Mouse (Mus musculus) heart, embryonic 11.5 days (tissue): ENCODE measurements around the gene Wdr47. TPM values are rescaled to one million over a fixed set of nuclear protein-coding genes. Genes with fewer than 3 reads are reported as not detected.

Experiments
- ATAC-seq: fragments of 200-750 bp; cut with Nextera tagmentation; replicated peaks from 2 replicates; pipeline ENCODE4 v1.8.0; 2017; ENCODE audit warnings: moderate library complexity; ENCODE audit not compliant: insufficient number of reproducible peaks, low FRiP score, low TSS enrichment
- H3K27ac ChIP-seq: fragments of 300-500 bp; sonication (generic); 2 replicates; pipeline ENCODE4 v1.5.1; 2014; ENCODE audit warnings: mild to moderate bottlenecking, low read depth, low read length
- H3K27me3 ChIP-seq: fragments of 300-500 bp; sonication (generic); 2 replicates; pipeline ENCODE4 v1.6.1; 2014; ENCODE audit warnings: mild to moderate bottlenecking, low read length, mixed read lengths; ENCODE audit not compliant: control insufficient read depth, insufficient read depth
- H3K36me3 ChIP-seq: fragments of 300-500 bp; sonication (generic); 2 replicates; pipeline ENCODE4 v1.6.1; 2014; ENCODE audit warnings: mild to moderate bottlenecking, low read length, moderate library complexity, mixed read lengths; ENCODE audit not compliant: control insufficient read depth, insufficient read depth
- H3K4me1 ChIP-seq: fragments of 300-500 bp; sonication (generic); 2 replicates; pipeline ENCODE4 v1.6.1; 2014; ENCODE audit warnings: low read length; ENCODE audit not compliant: control insufficient read depth, insufficient read depth
- H3K4me2 ChIP-seq: fragments of 300-500 bp; sonication (generic); 2 replicates; pipeline ENCODE4 v1.6.1; 2014; ENCODE audit warnings: mild to moderate bottlenecking, moderate library complexity
- H3K4me3 ChIP-seq: fragments of 300-500 bp; sonication (generic); 2 replicates; pipeline ENCODE4 v1.5.1; 2014; ENCODE audit warnings: low read depth, low read length
- H3K9ac ChIP-seq: fragments of 300-500 bp; sonication (generic); 2 replicates; pipeline ENCODE4 v1.6.1; 2014; ENCODE audit warnings: mild to moderate bottlenecking, low read depth, low read length, moderate library complexity
- H3K9me3 ChIP-seq: fragments of 300-500 bp; sonication (generic); replicated peaks from 2 replicates; pipeline ENCODE4 v1.6.1; 2016; ENCODE audit warnings: low read length; ENCODE audit not compliant: control insufficient read depth
- WGBS: fragments of 180-500 bp; shearing (Covaris S2); extraction: QIAGEN DNeasy Blood & Tissue Kit; methylation state at CpG from one replicate; pipeline ENCODE4 v1.1.7; 2014; ENCODE audit not compliant: insufficient replicate concordance; 5-methylcytosine and 5-hydroxymethylcytosine counted together
- polyA plus RNA-seq: library from polyadenylated mRNA; unstranded; fragments of >200 nt; fragmentation: Nextera tagmentation; extraction: Ambion mirVana; gene quantifications from 2 replicates; pipeline ENCODE4 v1.2.1, GENCODE M21; 2014

The Wdr47 gene
- 7.5 and 8.9 TPM in 2 replicates for polyA plus RNA-seq

DNA sequence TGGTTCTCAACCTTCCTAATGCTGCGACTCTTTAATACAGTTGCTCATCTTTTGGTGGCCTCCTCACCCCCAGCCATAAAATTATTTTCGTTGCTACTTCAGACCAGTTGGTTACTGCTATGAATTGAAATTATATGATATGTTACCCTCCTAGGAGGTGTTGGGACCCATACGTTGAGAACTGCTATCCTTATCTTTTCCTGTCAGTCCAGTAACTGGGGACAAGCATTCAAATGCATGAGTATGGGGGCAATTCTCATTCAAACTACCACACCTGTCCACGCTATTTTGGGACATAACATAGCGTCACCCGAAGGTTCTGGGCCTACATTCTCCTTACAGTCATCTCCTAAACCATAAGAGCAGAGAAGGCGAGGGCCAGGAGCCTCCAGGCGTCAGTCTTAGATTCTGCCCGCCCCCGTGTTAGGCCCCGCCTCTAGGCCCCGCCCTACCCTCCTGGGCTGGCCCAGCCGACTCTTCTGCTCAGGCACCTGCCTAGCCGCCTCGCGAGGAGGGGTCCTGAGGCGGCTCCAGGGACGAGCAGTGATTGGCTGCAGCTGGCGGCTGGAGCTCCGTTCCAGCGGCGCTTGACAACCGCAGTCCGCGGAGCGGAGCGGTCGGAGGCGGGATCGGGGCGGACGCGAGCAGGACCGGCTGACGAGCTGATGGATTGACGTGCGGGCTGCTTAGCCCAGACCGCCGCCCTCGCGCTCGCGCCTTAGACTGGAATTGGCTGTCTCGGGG, at the start of gene Wdr47:
Gene Wdr47 (plus strand): TSS at position 494 of the 744 bp plus-strand sequence.
- Histone ChIP-seq H3K27me3 (no peaks in the 10 kb centered on the region), H3K9ac (peak within 1 kb of the TSS; percentile 81), H3K4me2 (peak within 1 kb of the TSS; percentile 96), H3K4me1 (no peaks in the 10 kb centered on the region), H3K36me3 (no peaks in the 10 kb centered on the region), H3K27ac (peak within 1 kb of the TSS; percentile 62), H3K4me3 (peak within 1 kb of the TSS; percentile 96), H3K9me3 (no peaks in the 10 kb centered on the region)
- 3% methylated on average over 43 of the region's 44 CpGs for WGBS
- peak; percentile 100 for ATAC-seq

DNA sequence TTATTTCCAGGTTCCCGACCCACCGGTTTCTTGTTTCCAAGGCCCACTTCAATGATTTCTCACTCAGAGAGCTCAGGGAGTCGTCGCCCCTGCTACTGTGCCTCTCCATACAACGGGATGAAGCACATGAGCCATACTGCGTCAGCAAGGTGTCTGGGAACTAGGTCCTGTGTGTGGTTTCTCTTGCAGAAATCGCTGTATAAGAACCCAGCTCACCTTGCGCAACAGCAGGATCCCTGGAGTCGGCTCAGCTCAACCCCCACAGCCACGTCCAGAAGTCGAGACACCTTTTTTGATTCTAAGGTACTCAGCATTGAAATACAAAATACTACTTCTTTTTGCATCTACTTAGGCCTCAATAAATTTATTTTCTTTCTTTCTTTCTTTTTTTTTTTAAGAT, 48.8 kb upstream of the Wdr47 start:
- H3K4me3 ChIP-seq = no peak overlapping the region
- H3K27me3 ChIP-seq = no peaks in the 10 kb centered on the region
- H3K27ac ChIP-seq = no peak overlapping the region
- WGBS = 75% methylated on average over 11 of the region's 11 CpGs
- ATAC-seq = no peak
- H3K9me3 ChIP-seq = no peaks in the 10 kb centered on the region
- no peak overlapping the region for H3K4me2 ChIP-seq
- no peak overlapping the region for H3K9ac ChIP-seq
- H3K36me3 ChIP-seq = no peaks in the 10 kb centered on the region
- H3K4me1 ChIP-seq = no peaks in the 10 kb centered on the region

DNA sequence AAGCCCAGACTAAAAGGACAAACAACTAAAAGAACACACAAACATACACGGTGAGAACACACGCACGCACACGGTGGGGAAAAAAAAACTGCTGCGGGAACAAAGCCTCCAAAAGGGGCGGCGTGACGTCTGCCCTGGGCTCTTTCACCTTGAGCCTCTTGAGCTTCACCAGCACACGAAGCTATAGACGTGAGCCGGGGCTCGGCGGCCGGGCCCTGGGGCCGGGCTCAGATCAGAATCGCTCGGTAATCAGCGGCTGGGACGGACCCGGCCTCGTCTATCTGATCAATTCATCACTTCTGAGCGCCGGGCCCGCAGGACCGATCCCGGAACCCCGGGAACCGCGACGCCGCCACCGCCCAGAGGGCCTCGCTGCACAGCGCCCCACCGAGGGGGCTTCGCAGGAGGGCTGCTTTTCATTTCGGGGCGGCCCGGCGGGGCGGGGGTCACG, 36.9 kb upstream of the Wdr47 start:
- ATAC-seq = peak; percentile 43; the same call in 1 of the 2 replicates
- Histone ChIP-seq H3K4me1 (no peaks in the 10 kb centered on the region), H3K9ac (peak overlapping the region; percentile 96), H3K9me3 (no peaks in the 10 kb centered on the region), H3K4me3 (peak overlapping the region; percentile 90), H3K27ac (peak overlapping the region; percentile 84), H3K4me2 (peak overlapping the region; percentile 84), H3K27me3 (no peaks in the 10 kb centered on the region), H3K36me3 (peaks cover 12% of the 10 kb centered on the region; the same call in 1 of the 2 replicates)
- WGBS = under 1% methylated on average over 42 of the region's 42 CpGs

DNA sequence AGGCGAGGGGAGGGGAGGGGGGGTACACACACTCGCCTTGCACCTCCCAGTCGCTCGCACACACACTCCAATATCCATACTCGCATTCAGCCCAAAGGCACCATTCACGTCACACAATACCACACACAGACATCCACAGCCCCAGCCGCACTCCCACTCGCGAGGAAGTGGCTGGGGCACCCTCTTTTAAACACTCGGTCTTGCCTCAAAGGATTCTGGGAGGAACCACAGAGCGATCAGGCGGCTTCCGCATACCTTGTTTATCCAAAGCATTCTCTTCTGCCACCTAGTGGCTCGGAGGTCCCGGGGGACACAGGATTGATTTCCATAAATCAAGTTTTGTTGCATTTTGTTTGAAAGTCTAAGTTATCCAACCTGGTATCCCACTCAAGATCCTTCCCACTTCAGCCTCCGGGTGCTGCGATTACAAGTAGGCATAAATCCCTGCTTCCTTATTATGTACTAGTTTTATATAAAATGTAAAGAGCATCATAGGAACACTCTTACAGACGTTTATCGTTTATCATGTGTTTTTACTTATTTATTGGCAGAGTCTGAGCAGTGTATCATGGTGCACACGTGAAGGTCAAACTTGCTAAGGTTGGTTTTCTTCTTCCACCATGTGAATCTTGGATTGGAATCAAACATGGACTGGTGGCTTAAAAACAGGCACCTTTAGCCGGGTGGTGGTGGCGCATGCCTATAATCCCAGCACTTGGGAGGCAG, 36.3 kb upstream of the Wdr47 start:
- Histone ChIP-seq H3K27ac (peak overlapping the region; percentile 84), H3K9ac (peak overlapping the region; percentile 96), H3K27me3 (no peaks in the 10 kb centered on the region), H3K4me1 (no peaks in the 10 kb centered on the region), H3K9me3 (no peaks in the 10 kb centered on the region), H3K4me3 (peak overlapping the region; percentile 90), H3K4me2 (peak overlapping the region; percentile 84), H3K36me3 (peaks cover 12% of the 10 kb centered on the region; the same call in 1 of the 2 replicates)
- ATAC-seq = peak; percentile 92
- WGBS = 17% methylated on average over 22 of the region's 22 CpGs

DNA sequence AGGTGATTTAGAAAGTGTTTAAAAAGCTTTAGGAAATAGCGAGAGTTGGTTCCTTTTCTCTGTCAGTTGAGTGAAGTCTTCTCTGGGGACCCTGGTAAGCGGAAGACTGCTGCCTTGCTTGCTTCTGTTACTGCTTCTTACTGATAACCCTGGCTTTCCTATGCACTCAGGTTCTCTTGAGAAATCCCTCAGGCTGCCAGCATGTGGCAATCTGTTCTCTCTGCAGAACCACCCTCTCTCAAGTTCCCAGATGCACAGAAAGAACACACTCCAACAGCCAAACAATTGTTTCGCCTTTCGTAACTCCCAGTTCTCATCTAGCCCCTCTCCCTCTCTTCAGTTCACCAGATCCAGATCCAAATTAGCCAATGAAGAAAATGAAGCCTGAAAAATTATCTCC, 33.2 kb upstream of the Wdr47 start:
- Histone ChIP-seq H3K9ac (no peak overlapping the region), H3K36me3 (peaks cover 12% of the 10 kb centered on the region; the same call in 1 of the 2 replicates), H3K4me1 (peaks cover 7% of the 10 kb centered on the region), H3K27ac (no peak overlapping the region), H3K4me3 (no peak overlapping the region), H3K27me3 (no peaks in the 10 kb centered on the region), H3K4me2 (no peak overlapping the region), H3K9me3 (no peaks in the 10 kb centered on the region)
- ATAC-seq = no peak
- WGBS = 92% methylated on average over 4 of the region's 4 CpGs

DNA sequence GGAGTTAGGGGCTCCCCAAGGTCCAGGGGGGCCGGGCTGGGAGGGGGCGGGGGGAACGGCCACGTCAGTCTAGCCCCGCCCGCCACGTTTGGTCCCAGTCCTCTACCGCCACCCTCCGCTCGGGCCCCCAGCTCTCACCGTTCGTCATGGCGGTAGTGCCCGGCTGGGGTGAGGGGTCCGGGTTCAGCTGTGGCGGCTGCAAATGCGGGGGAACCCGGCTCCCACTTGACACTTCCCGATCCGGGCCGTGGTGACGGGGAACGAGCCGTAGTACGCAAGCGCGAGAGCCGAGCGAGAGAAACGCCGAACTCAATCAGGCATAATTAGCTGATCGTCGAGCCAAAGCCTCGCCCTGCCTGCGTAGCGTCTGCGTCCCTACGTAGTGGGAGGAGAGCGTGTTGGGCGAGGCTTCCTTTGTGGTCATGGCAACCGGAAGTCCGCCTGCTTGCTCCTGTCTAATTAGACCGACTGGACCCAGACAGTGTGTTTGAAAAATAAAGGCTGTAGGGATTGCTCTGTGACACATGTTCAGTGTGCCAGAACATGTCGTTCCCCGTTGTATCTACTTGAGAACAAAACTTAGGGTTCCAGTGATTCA, 28.8 kb upstream of the Wdr47 start, which contains the start of gene Tmem167b:
Gene Tmem167b (minus strand): TSS at position 334 of the 598 bp plus-strand sequence.
- peak; percentile 92 for ATAC-seq
- Histone ChIP-seq H3K27ac (peak within 1 kb of the TSS; percentile 84), H3K9me3 (no peaks in the 10 kb centered on the region), H3K4me2 (peak within 1 kb of the TSS; percentile 89), H3K4me1 (peaks cover 7% of the 10 kb centered on the region), H3K9ac (peak within 1 kb of the TSS; percentile 87), H3K4me3 (peak within 1 kb of the TSS; percentile 91), H3K36me3 (peaks cover 12% of the 10 kb centered on the region; the same call in 1 of the 2 replicates), H3K27me3 (no peaks in the 10 kb centered on the region)
- under 1% methylated on average over 45 of the region's 45 CpGs for WGBS

DNA sequence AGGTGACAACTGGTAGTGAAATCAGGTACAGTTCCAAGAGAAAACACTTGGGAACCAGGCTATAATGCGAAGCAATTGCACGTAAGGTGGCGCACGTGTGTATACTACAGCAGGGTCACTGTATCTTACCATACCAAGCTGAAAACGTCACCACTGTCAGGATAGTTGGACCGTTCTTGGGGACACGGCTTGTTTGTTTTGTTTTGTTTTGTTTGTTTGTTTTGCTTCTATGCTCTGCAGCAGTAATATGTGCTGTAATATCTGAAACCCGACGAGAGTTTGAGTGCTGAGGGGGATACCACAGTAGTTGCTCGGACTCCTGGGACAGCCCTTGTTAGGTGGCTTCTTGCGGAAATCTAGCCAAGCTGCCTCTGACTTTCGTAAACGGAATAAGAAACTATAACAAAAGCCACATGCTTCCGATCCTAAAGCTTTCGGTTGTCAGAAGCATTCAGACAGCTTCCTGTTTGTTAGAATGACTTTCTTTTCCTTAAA, 28.3 kb upstream of the Wdr47 start:
- H3K9ac ChIP-seq = peak overlapping the region; percentile 63
- H3K4me1 ChIP-seq = peaks cover 7% of the 10 kb centered on the region
- ATAC-seq = 0 out of 2 replicates have a peak, but pooled peaks have one; percentile 50
- H3K27ac ChIP-seq = peak overlapping the region; percentile 84
- H3K4me2 ChIP-seq = peak overlapping the region; percentile 89
- peaks cover 11% of the 10 kb centered on the region; the same call in 1 of the 2 replicates for H3K36me3 ChIP-seq
- no peaks in the 10 kb centered on the region for H3K27me3 ChIP-seq
- peak overlapping the region; percentile 91 for H3K4me3 ChIP-seq
- 9% methylated on average over 15 of the region's 15 CpGs for WGBS
- H3K9me3 ChIP-seq = no peaks in the 10 kb centered on the region

DNA sequence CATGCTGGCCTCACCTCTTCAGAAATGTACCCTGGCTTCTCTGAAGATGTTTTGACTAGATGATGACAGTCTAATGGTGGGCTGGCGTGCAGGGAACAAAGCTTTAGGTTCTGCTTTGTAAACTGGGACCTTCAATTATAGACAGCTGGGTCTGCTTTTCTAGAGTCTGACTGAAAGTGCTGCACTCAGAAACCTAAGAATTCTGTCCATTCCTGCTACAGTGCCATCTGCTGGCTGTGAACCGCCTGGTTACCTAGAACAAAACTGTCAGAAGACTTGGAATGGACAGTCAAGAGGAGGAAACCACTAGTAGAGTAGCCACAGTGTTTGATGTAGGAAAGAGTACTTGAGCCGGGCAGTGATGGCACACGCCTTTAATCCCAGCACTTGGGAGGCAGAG, 27.8 kb upstream of the Wdr47 start:
- peaks cover 7% of the 10 kb centered on the region for H3K4me1 ChIP-seq
- H3K9me3 ChIP-seq = no peaks in the 10 kb centered on the region
- peak overlapping the region; percentile 84 for H3K27ac ChIP-seq
- H3K36me3 ChIP-seq = peaks cover 6% of the 10 kb centered on the region; the same call in 1 of the 2 replicates
- 4% methylated on average over 4 of the region's 4 CpGs for WGBS
- peak overlapping the region; percentile 63 for H3K9ac ChIP-seq
- no peaks in the 10 kb centered on the region for H3K27me3 ChIP-seq
- H3K4me3 ChIP-seq = peak overlapping the region; percentile 91
- no peak for ATAC-seq
- H3K4me2 ChIP-seq = peak overlapping the region; percentile 89
